Mouse (Mus musculus) thymus, adult 2 months (tissue): ENCODE results near the gene Gdf3.

Source experiments
- CTCF ChIP-seq: fragments of 200-500 bp; IDR thresholded peaks from 2 replicates; pipeline ENCODE4 v1.5.1; 2012; ENCODE audit warnings: mild to moderate bottlenecking, control low read depth, low read length, moderate library complexity, borderline replicate concordance; ENCODE audit not compliant: control insufficient read depth, poor library complexity, insufficient read depth; ENCODE audit errors: extremely low read depth
- POLR2A ChIP-seq: fragments of 200-500 bp; IDR thresholded peaks from 2 replicates; pipeline ENCODE4 v1.6.1; 2012; ENCODE audit warnings: mild to moderate bottlenecking, low read length, control low read depth, moderate library complexity; ENCODE audit not compliant: control insufficient read depth, poor library complexity, insufficient read depth; ENCODE audit errors: extremely low read depth

GRCm38 (mm10) chr6:122616022-122616421, 6.1 kb upstream of the Gdf3 start:
- TF ChIP-seq CTCF, result no peak
- TF ChIP-seq POLR2A, result no peak
